Mouse (Mus musculus) kidney, adult 2 months (tissue): ENCODE measurements around the gene Pik3r2. TPM values are rescaled to one million over a fixed set of nuclear protein-coding genes. Genes with fewer than 3 reads are reported as not detected.

Experiments
- DNase-seq: peaks from one replicate; pipeline ENCODE4 v3.0.0; 2021
- H3K27ac ChIP-seq: fragments of 200-500 bp; 2 replicates; pipeline ENCODE4 v1.5.1; 2012; ENCODE audit warnings: low read depth, low read length, control low read depth, inconsistent platforms; ENCODE audit not compliant: insufficient read depth
- H3K27me3 ChIP-seq: fragments of 200-500 bp; replicated peaks from 2 replicates; pipeline ENCODE4 v1.6.1; 2012; ENCODE audit warnings: mild to moderate bottlenecking, moderate library complexity, low read length, inconsistent platforms; ENCODE audit not compliant: control insufficient read depth, insufficient read depth
- H3K36me3 ChIP-seq: fragments of 200-500 bp; 2 replicates; pipeline ENCODE4 v1.6.1; 2012; ENCODE audit warnings: mild to moderate bottlenecking, moderate library complexity, low read length, inconsistent platforms; ENCODE audit not compliant: control insufficient read depth, insufficient read depth
- H3K4me1 ChIP-seq: fragments of 200-500 bp; 2 replicates; pipeline ENCODE4 v1.6.1; 2011; ENCODE audit warnings: low read length; ENCODE audit not compliant: control insufficient read depth, insufficient read depth
- H3K4me3 ChIP-seq: fragments of 200-500 bp; 2 replicates; pipeline ENCODE4 v1.5.1; 2011; ENCODE audit warnings: mild to moderate bottlenecking, low read depth, low read length, control low read depth; ENCODE audit not compliant: insufficient read depth
- CTCF ChIP-seq: fragments of 200-500 bp; conservative IDR thresholded peaks from 2 replicates; pipeline ENCODE4 v1.5.1; 2011; ENCODE audit warnings: low read depth, mild to moderate bottlenecking, control low read depth, low read length, moderate library complexity, mixed read lengths; ENCODE audit not compliant: insufficient read depth, insufficient read length
- POLR2A ChIP-seq: fragments of 200-500 bp; IDR thresholded peaks from one replicate; pipeline ENCODE4 v1.6.1; 2011; ENCODE audit warnings: low read depth, low read length, control low read depth
- WGBS: fragments of 180-500 bp; shearing (Covaris S2); methylation state at CpG from one replicate; pipeline ENCODE4 v1.1.7; 2018; 5-methylcytosine and 5-hydroxymethylcytosine counted together
- polyA plus RNA-seq: library from polyadenylated mRNA; depleted of rRNA; stranded (reverse); fragments of >200 nt; gene quantifications from 2 replicates; pipeline ENCODE4 v1.2.3, GENCODE M21; 2012

Gene Pik3r2
- polyA plus RNA-seq, 1 experiment = 60.5 TPM

GRCm38 (mm10) chr8:70791975-70792691 is 15.6 kb upstream of the Pik3r2 start:
- 2% methylated on average over 57 of the region's 58 CpGs for WGBS
- Histone ChIP-seq H3K27ac (peak overlapping the region; percentile 72), H3K4me1 (peaks cover 12% of the 10 kb centered on the region; the same call in 1 of the 2 replicates), H3K4me3 (peak overlapping the region; percentile 70), H3K27me3 (no peaks in the 10 kb centered on the region), H3K36me3 (no peaks in the 10 kb centered on the region; the same call in 1 of the 2 replicates)
- peak; percentile 98 for DNase-seq
- TF ChIP-seq POLR2A = no peak
- no peak for TF ChIP-seq CTCF

GRCm38 (mm10) chr8:70791294-70791701 is 14.8 kb upstream of the Pik3r2 start:
- Histone ChIP-seq H3K27ac (no peak overlapping the region), H3K4me3 (peak overlapping the region; percentile 70; the same call in 1 of the 2 replicates), H3K36me3 (no peaks in the 10 kb centered on the region; the same call in 1 of the 2 replicates), H3K27me3 (no peaks in the 10 kb centered on the region), H3K4me1 (peaks cover 12% of the 10 kb centered on the region; the same call in 1 of the 2 replicates)
- TF ChIP-seq POLR2A (no peak), CTCF (no peak)
- WGBS = 43% methylated on average over 7 of the region's 7 CpGs
- peak; percentile 52 for DNase-seq

GRCm38 (mm10) chr8:70790846-70791245 is 14.3 kb upstream of the Pik3r2 start:
- DNase-seq = no peak
- Histone ChIP-seq H3K4me3 (peak overlapping the region; percentile 70; the same call in 1 of the 2 replicates), H3K27ac (no peak overlapping the region), H3K27me3 (no peaks in the 10 kb centered on the region), H3K36me3 (no peaks in the 10 kb centered on the region; the same call in 1 of the 2 replicates), H3K4me1 (peaks cover 12% of the 10 kb centered on the region; the same call in 1 of the 2 replicates)
- 60% methylated on average over 8 of the region's 8 CpGs for WGBS
- TF ChIP-seq POLR2A = no peak
- no peak for TF ChIP-seq CTCF

GRCm38 (mm10) chr8:70789046-70789445 is 12.5 kb upstream of the Pik3r2 start:
- 84% methylated on average over 10 of the region's 10 CpGs for WGBS
- Histone ChIP-seq H3K4me3 (no peak overlapping the region), H3K27me3 (no peaks in the 10 kb centered on the region), H3K4me1 (peaks cover 12% of the 10 kb centered on the region; the same call in 1 of the 2 replicates), H3K36me3 (no peaks in the 10 kb centered on the region; the same call in 1 of the 2 replicates), H3K27ac (no peak overlapping the region)
- TF ChIP-seq CTCF (no peak), POLR2A (no peak)
- no peak for DNase-seq

- no peaks in the 10 kb centered on the region; the same call in 1 of the 2 replicates for H3K36me3 ChIP-seq
- no peak overlapping the region for H3K4me3 ChIP-seq
- H3K27ac ChIP-seq = no peak overlapping the region
- TF ChIP-seq POLR2A (no peak), CTCF (no peak)
- peak; percentile 37 for DNase-seq
- WGBS = 50% methylated on average over 30 of the region's 30 CpGs
- peaks cover 10% of the 10 kb centered on the region; the same call in 1 of the 2 replicates for H3K4me1 ChIP-seq
- no peaks in the 10 kb centered on the region for H3K27me3 ChIP-seq
Observed at GRCm38 (mm10) chr8:70787941-70788667, 11.6 kb upstream of the Pik3r2 start.

GRCm38 (mm10) chr8:70787051-70787445 is 10.5 kb upstream of the Pik3r2 start:
- no peak overlapping the region for H3K27ac ChIP-seq
- H3K27me3 ChIP-seq = no peaks in the 10 kb centered on the region
- no peak for DNase-seq
- TF ChIP-seq POLR2A (no peak), CTCF (no peak)
- no peak overlapping the region for H3K4me3 ChIP-seq
- whole genome bisulfite sequencing = 83% methylated on average over 3 of the region's 3 CpGs
- H3K4me1 ChIP-seq = peaks cover 6% of the 10 kb centered on the region; the same call in 1 of the 2 replicates
- H3K36me3 ChIP-seq = no peaks in the 10 kb centered on the region; the same call in 1 of the 2 replicates
